Mouse (Mus musculus) T-helper 2 cell (primary cell): ENCODE measurements around the gene Myh3.

Experiments used
- in situ Hi-C: fragments of 300-600 bp; cut with MboI, MseI; formaldehyde crosslinking; loops from one replicate; pipeline ENCODE4 v1.15.1; 2025; ENCODE audit warnings: high pct_unique_total_duplicates

Gene Myh3

GRCm38 (mm10) chr11:67104242-67104641 lies 26.1 kb downstream of the Myh3 start:
- in situ Hi-C loops: loop anchor here (10.0 kb wide), 1 partner anchor 581 kb away; no protein-coding TSS in a partner anchor

- in situ Hi-C loops: loop anchor here (10.0 kb wide), 1 partner anchor 580 kb away; no protein-coding TSS in a partner anchor
Observed at GRCm38 (mm10) chr11:67104714-67105113, 26.6 kb downstream of the Myh3 start.

GRCm38 (mm10) chr11:67105689-67106088 lies 27.6 kb downstream of the Myh3 start:
- in situ Hi-C loops: loop anchor here (10.0 kb wide), 1 partner anchor 579 kb away; no protein-coding TSS in a partner anchor

- in situ Hi-C loops: loop anchor here (10.0 kb wide), 1 partner anchor 578 kb away; no protein-coding TSS in a partner anchor
Observed at GRCm38 (mm10) chr11:67106973-67107372, 28.9 kb downstream of the Myh3 start.

GRCm38 (mm10) chr11:67110168-67110948 lies 32.3 kb downstream of the Myh3 start:
- in situ Hi-C loops: loop anchor here (5.0 to 10.0 kb wide), 2 partner anchors 206 to 242 kb away; no protein-coding TSS in a partner anchor

GRCm38 (mm10) chr11:67112019-67112850 lies 34.1 kb downstream of the Myh3 start:
- in situ Hi-C loops: loop anchor here (5.0 to 10.0 kb wide), 2 partner anchors 207 to 240 kb away; no protein-coding TSS in a partner anchor

GRCm38 (mm10) chr11:67112851-67113202 lies 34.7 kb downstream of the Myh3 start:
- in situ Hi-C loops: loop anchor here (5.0 to 10.0 kb wide), 2 partner anchors 208 to 239 kb away; no protein-coding TSS in a partner anchor

GRCm38 (mm10) chr11:67113381-67113780 lies 35.3 kb downstream of the Myh3 start:
- in situ Hi-C loops: loop anchor here (5.0 to 10.0 kb wide), 2 partner anchors 209 to 239 kb away; no protein-coding TSS in a partner anchor

GRCm38 (mm10) chr11:67114261-67114660 lies 36.2 kb downstream of the Myh3 start:
- in situ Hi-C loops: loop anchor here (5.0 to 10.0 kb wide), 2 partner anchors 209 to 238 kb away; no protein-coding TSS in a partner anchor

- in situ Hi-C loops: loop anchor here (5.0 to 10.0 kb wide), 2 partner anchors 210 to 237 kb away; no protein-coding TSS in a partner anchor
Observed at GRCm38 (mm10) chr11:67114901-67115300, 36.8 kb downstream of the Myh3 start.

GRCm38 (mm10) chr11:67116725-67117124 lies 38.6 kb downstream of the Myh3 start:
- in situ Hi-C loops: loop anchor here (10.0 kb wide), 1 partner anchor 212 kb away; no protein-coding TSS in a partner anchor

- in situ Hi-C loops: loop anchor here (10.0 kb wide), 1 partner anchor 215 kb away; no protein-coding TSS in a partner anchor
Observed at GRCm38 (mm10) chr11:67119539-67120070, 41.5 kb downstream of the Myh3 start.

GRCm38 (mm10) chr11:67120697-67121294 lies 42.7 kb downstream of the Myh3 start:
- in situ Hi-C loops: no loop called here

- in situ Hi-C loops: no loop called here
Observed at GRCm38 (mm10) chr11:67124943-67125342, 46.8 kb downstream of the Myh3 start.

- in situ Hi-C loops: no loop called here
Observed at GRCm38 (mm10) chr11:67125361-67125760, 47.3 kb downstream of the Myh3 start.

GRCm38 (mm10) chr11:67133526-67133925 lies 55.4 kb downstream of the Myh3 start:
- in situ Hi-C loops: no loop called here

GRCm38 (mm10) chr11:67134654-67135053 lies 56.6 kb downstream of the Myh3 start:
- in situ Hi-C loops: no loop called here

GRCm38 (mm10) chr11:67135532-67135931 lies 57.4 kb downstream of the Myh3 start:
- in situ Hi-C loops: no loop called here

- in situ Hi-C loops: no loop called here
Observed at GRCm38 (mm10) chr11:67139556-67139955, 61.5 kb downstream of the Myh3 start.

- in situ Hi-C loops: no loop called here
Observed at GRCm38 (mm10) chr11:67140175-67140574, 62.1 kb downstream of the Myh3 start.

GRCm38 (mm10) chr11:67141031-67141430 lies 62.9 kb downstream of the Myh3 start:
- in situ Hi-C loops: no loop called here
